Mouse (Mus musculus) liver, postnatal 0 days (tissue): ENCODE data around the gene Anapc15-ps.

Experiments
- CTCF ChIP-seq: sonication (generic); IDR thresholded peaks from 2 replicates; pipeline ENCODE4 v1.5.1; 2016; ENCODE audit warnings: antibody characterized with exemption, low read depth
- EP300 ChIP-seq: IDR thresholded peaks from 2 replicates; pipeline ENCODE4 v1.6.1; 2016; ENCODE audit warnings: antibody characterized with exemption, low read depth, mild to moderate bottlenecking

- no peak for TF ChIP-seq CTCF
- no peak for TF ChIP-seq EP300
Observed at GRCm38 (mm10) chr10:95660356-95660755, 12.9 kb downstream of the Anapc15-ps start.
